Mouse (Mus musculus) hindbrain, embryonic 16.5 days (tissue): ENCODE measurements around the gene Ftsj3. TPM values are rescaled to one million over a fixed set of nuclear protein-coding genes. Genes with fewer than 3 reads are reported as not detected.

Source experiments
- ATAC-seq: fragments of 200-750 bp; cut with Nextera tagmentation; 2 replicates; pipeline ENCODE4 v1.8.0; 2017; ENCODE audit warnings: moderate TSS enrichment, moderate library complexity
- H3K27ac ChIP-seq: fragments of 300-500 bp; sonication (generic); 2 replicates; pipeline ENCODE4 v1.5.1; 2014; ENCODE audit warnings: low read depth, mild to moderate bottlenecking, control low read depth, low read length, moderate library complexity
- H3K27me3 ChIP-seq: fragments of 300-500 bp; sonication (generic); replicated peaks from 2 replicates; pipeline ENCODE4 v1.6.1; 2014; ENCODE audit warnings: low read length; ENCODE audit not compliant: control insufficient read depth, insufficient read depth
- H3K36me3 ChIP-seq: fragments of 300-500 bp; sonication (generic); 2 replicates; pipeline ENCODE4 v1.6.1; 2014; ENCODE audit warnings: mild to moderate bottlenecking, low read length, moderate library complexity, mixed read lengths; ENCODE audit not compliant: control insufficient read depth, insufficient read depth
- H3K4me1 ChIP-seq: fragments of 300-500 bp; sonication (generic); 2 replicates; pipeline ENCODE4 v1.6.1; 2014; ENCODE audit warnings: low read depth, low read length; ENCODE audit not compliant: control insufficient read depth, insufficient read depth
- H3K4me2 ChIP-seq: fragments of 300-500 bp; sonication (generic); 2 replicates; pipeline ENCODE4 v1.6.1; 2014; ENCODE audit warnings: mild to moderate bottlenecking, low read length, control low read depth, moderate library complexity
- H3K4me3 ChIP-seq: fragments of 300-500 bp; sonication (generic); 2 replicates; pipeline ENCODE4 v1.5.1; 2014; ENCODE audit warnings: mild to moderate bottlenecking, low read length, control low read depth, moderate library complexity
- H3K9ac ChIP-seq: fragments of 300-500 bp; sonication (generic); 2 replicates; pipeline ENCODE4 v1.6.1; 2014; ENCODE audit warnings: low read depth, mild to moderate bottlenecking, control low read depth, low read length, moderate library complexity
- H3K9me3 ChIP-seq: fragments of 300-500 bp; sonication (generic); 2 replicates; pipeline ENCODE4 v1.6.1; 2014; ENCODE audit warnings: mild to moderate bottlenecking, low read length, moderate library complexity; ENCODE audit not compliant: control insufficient read depth
- WGBS: fragments of 180-500 bp; shearing (Covaris S2); extraction: QIAGEN DNeasy Blood & Tissue Kit; methylation state at CpG from one replicate; pipeline ENCODE4 v1.1.7; 2014; 5-methylcytosine and 5-hydroxymethylcytosine counted together
- polyA plus RNA-seq: library from polyadenylated mRNA; unstranded; fragments of >200 nt; fragmentation: Nextera tagmentation; extraction: Ambion mirVana; gene quantifications from 2 replicates; pipeline ENCODE4 v1.2.1, GENCODE M21; 2015

Ftsj3 gene
- polyA plus RNA-seq, 1 experiment from 2014 or later: 31.6 TPM

- H3K4me3 ChIP-seq: no peak overlapping the region
- H3K36me3 ChIP-seq: peaks cover 8% of the 10 kb centered on the region; the same call in 1 of the 2 replicates
- WGBS: 84% methylated on average over 3 of the region's 3 CpGs
- H3K27me3 ChIP-seq: no peaks in the 10 kb centered on the region
- ATAC-seq: no peak
- H3K27ac ChIP-seq: no peak overlapping the region
- no peak overlapping the region for H3K9ac ChIP-seq
- H3K4me1 ChIP-seq: peaks cover 14% of the 10 kb centered on the region
- no peaks in the 10 kb centered on the region for H3K9me3 ChIP-seq
- no peak overlapping the region for H3K4me2 ChIP-seq
Measured at GRCm38 (mm10) chr11:106220603-106221002, 35.3 kb downstream of the Ftsj3 start.

- H3K27me3 ChIP-seq: no peaks in the 10 kb centered on the region
- peak within 1 kb of the TSS; percentile 95 for H3K9ac ChIP-seq
- no peaks in the 10 kb centered on the region for H3K9me3 ChIP-seq
- ATAC-seq: peak; percentile 96
- H3K4me1 ChIP-seq: peaks cover 26% of the 10 kb centered on the region
- under 1% methylated on average over 69 of the region's 70 CpGs for WGBS
- H3K36me3 ChIP-seq: 0 out of 2 replicates have a peak, but pooled peaks cover 5% of the 10 kb centered on the region
- peak within 1 kb of the TSS; percentile 98 for H3K4me3 ChIP-seq
- peak within 1 kb of the TSS; percentile 77 for H3K4me2 ChIP-seq
- peak within 1 kb of the TSS; percentile 96 for H3K27ac ChIP-seq
Measured at GRCm38 (mm10) chr11:106216730-106217490, 39.0 kb downstream of the Ftsj3 start, which contains the start of gene Ddx42. Gene Ddx42, plus strand, starts transcription at chr11:106216926.

- Histone ChIP-seq H3K9ac (peak within 1 kb of the TSS; percentile 95), H3K4me1 (peaks cover 26% of the 10 kb centered on the region), H3K27ac (peak within 1 kb of the TSS; percentile 96), H3K27me3 (no peaks in the 10 kb centered on the region), H3K4me3 (peak within 1 kb of the TSS; percentile 98), H3K9me3 (no peaks in the 10 kb centered on the region), H3K4me2 (peak within 1 kb of the TSS; percentile 77), H3K36me3 (peaks cover 8% of the 10 kb centered on the region; the same call in 1 of the 2 replicates)
- peak; percentile 100 for ATAC-seq
- WGBS: under 1% methylated on average over 46 of the region's 46 CpGs
Measured at GRCm38 (mm10) chr11:106215927-106216729, 39.8 kb downstream of the Ftsj3 start, which contains the start of gene Ccdc47. Gene Ccdc47, minus strand, starts transcription at chr11:106216344.

GRCm38 (mm10) chr11:106215450-106215859, 40.4 kb downstream of the Ftsj3 start:
- Histone ChIP-seq H3K27ac (no peak overlapping the region; the same call in 1 of the 2 replicates), H3K4me1 (peaks cover 26% of the 10 kb centered on the region), H3K27me3 (no peaks in the 10 kb centered on the region), H3K9me3 (no peaks in the 10 kb centered on the region), H3K36me3 (peaks cover 9% of the 10 kb centered on the region; the same call in 1 of the 2 replicates), H3K4me3 (peak overlapping the region; percentile 98), H3K4me2 (peak overlapping the region; percentile 69), H3K9ac (peak overlapping the region; percentile 92)
- 28% methylated on average over 7 of the region's 7 CpGs for WGBS
- ATAC-seq: no peak

GRCm38 (mm10) chr11:106214856-106215255, 41.0 kb downstream of the Ftsj3 start:
- 91% methylated on average over 5 of the region's 5 CpGs for WGBS
- peak overlapping the region; percentile 98 for H3K4me3 ChIP-seq
- peaks cover 26% of the 10 kb centered on the region for H3K4me1 ChIP-seq
- H3K27ac ChIP-seq: no peak overlapping the region
- H3K9me3 ChIP-seq: no peaks in the 10 kb centered on the region
- H3K9ac ChIP-seq: no peak overlapping the region
- no peaks in the 10 kb centered on the region for H3K27me3 ChIP-seq
- peak overlapping the region; percentile 69 for H3K4me2 ChIP-seq
- peaks cover 13% of the 10 kb centered on the region; the same call in 1 of the 2 replicates for H3K36me3 ChIP-seq
- ATAC-seq: no peak

- Histone ChIP-seq H3K4me3 (no peak overlapping the region), H3K9me3 (no peaks in the 10 kb centered on the region), H3K9ac (no peak overlapping the region), H3K27ac (no peak overlapping the region), H3K4me2 (no peak overlapping the region), H3K4me1 (peaks cover 14% of the 10 kb centered on the region), H3K36me3 (peaks cover 23% of the 10 kb centered on the region), H3K27me3 (no peaks in the 10 kb centered on the region)
- 91% methylated on average over 8 of the region's 8 CpGs for WGBS
- ATAC-seq: no peak
Measured at GRCm38 (mm10) chr11:106212771-106213170, 43.1 kb downstream of the Ftsj3 start.

GRCm38 (mm10) chr11:106202123-106202465, 53.8 kb downstream of the Ftsj3 start, which contains the start of gene Strada:
Gene Strada, minus strand, starts transcription at chr11:106202168.
- Histone ChIP-seq H3K4me1 (no peaks in the 10 kb centered on the region), H3K9me3 (no peaks in the 10 kb centered on the region), H3K27ac (no peak within 1 kb of the TSS), H3K9ac (no peak within 1 kb of the TSS), H3K27me3 (no peaks in the 10 kb centered on the region), H3K36me3 (peaks cover 54% of the 10 kb centered on the region), H3K4me3 (no peak within 1 kb of the TSS), H3K4me2 (no peak within 1 kb of the TSS)
- ATAC-seq: no peak
- WGBS: 90% methylated on average over 5 of the region's 5 CpGs

- Histone ChIP-seq H3K9ac (no peak overlapping the region), H3K27me3 (no peaks in the 10 kb centered on the region), H3K4me2 (no peak overlapping the region), H3K4me1 (no peaks in the 10 kb centered on the region), H3K27ac (no peak overlapping the region), H3K4me3 (no peak overlapping the region), H3K9me3 (no peaks in the 10 kb centered on the region), H3K36me3 (peaks cover 48% of the 10 kb centered on the region)
- WGBS: 92% methylated on average over 19 of the region's 19 CpGs
- no peak for ATAC-seq
Measured at GRCm38 (mm10) chr11:106201337-106202122, 54.3 kb downstream of the Ftsj3 start.
